8 mouse cellular contexts compared by ENCODE assay signal in the genomic region with DNA sequence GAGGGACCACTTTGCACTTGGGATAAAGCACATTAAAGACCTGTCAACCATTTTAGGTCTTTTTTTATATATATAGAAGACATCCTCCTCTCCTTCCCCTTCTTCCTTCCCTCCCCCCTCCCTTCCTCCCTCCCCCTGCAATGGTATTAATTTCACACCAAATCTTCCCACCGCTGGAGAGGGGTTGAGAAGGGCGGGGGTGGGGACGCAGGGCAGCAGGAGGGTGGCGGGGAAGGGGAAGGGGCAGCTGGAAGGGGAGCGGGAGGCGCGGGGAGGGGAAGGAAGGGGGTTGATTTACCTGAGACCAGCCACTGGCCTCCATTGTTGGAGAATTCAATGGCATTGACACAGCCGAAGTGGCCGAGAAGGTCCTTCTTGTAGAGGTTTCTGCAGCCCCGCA. TPM values are rescaled to one million over a fixed set of nuclear protein-coding genes. Genes with fewer than 3 reads are reported as not detected.
DNase-seq lines count a peak whose midpoint lies in the region; ATAC-seq lines count a peak whose summit lies in the region.

No protein-coding gene starts in this region.

- H3K36me3 ChIP-seq in lung, embryonic 15.5 days = no peaks in the 10 kb centered on the region
- H3K36me3 ChIP-seq in hindbrain, embryonic 12.5 days = no peaks in the 10 kb centered on the region
- no peaks in the 10 kb centered on the region for H3K36me3 ChIP-seq in midbrain, embryonic 15.5 days (replicated peaks)

- peak overlapping the region; percentile 95 for H3K27ac ChIP-seq in lung, embryonic 15.5 days
- peak overlapping the region; percentile 99 for H3K27ac ChIP-seq in hindbrain, embryonic 12.5 days
- peak overlapping the region; percentile 96 for H3K27ac ChIP-seq in midbrain, embryonic 15.5 days

- H3K4me3 ChIP-seq in lung, embryonic 15.5 days = peak overlapping the region; percentile 97
- peak overlapping the region; percentile 90 for H3K4me3 ChIP-seq in hindbrain, embryonic 12.5 days
- H3K4me3 ChIP-seq in midbrain, embryonic 15.5 days = peak overlapping the region; percentile 96

- no peaks in the 10 kb centered on the region for H3K27me3 ChIP-seq in lung, embryonic 15.5 days
- no peaks in the 10 kb centered on the region for H3K27me3 ChIP-seq in hindbrain, embryonic 12.5 days
- no peaks in the 10 kb centered on the region for H3K27me3 ChIP-seq in midbrain, embryonic 15.5 days (replicated peaks)

- no peaks in the 10 kb centered on the region for H3K9me3 ChIP-seq in lung, embryonic 15.5 days
- H3K9me3 ChIP-seq in hindbrain, embryonic 12.5 days (replicated peaks) = no peaks in the 10 kb centered on the region
- no peaks in the 10 kb centered on the region for H3K9me3 ChIP-seq in midbrain, embryonic 15.5 days

- H3K9ac ChIP-seq in lung, embryonic 15.5 days = peak overlapping the region; percentile 89
- H3K9ac ChIP-seq in hindbrain, embryonic 12.5 days = peak overlapping the region; percentile 78
- H3K9ac ChIP-seq in midbrain, embryonic 15.5 days = peak overlapping the region; percentile 96

- H3K4me1 ChIP-seq in lung, embryonic 15.5 days = peaks cover 15% of the 10 kb centered on the region; the same call in 1 of the 2 replicates
- H3K4me1 ChIP-seq in hindbrain, embryonic 12.5 days = peaks cover 18% of the 10 kb centered on the region
- peaks cover 35% of the 10 kb centered on the region for H3K4me1 ChIP-seq in midbrain, embryonic 15.5 days

- ATAC-seq in lung, embryonic 15.5 days (ENCODE audit: borderline replicate concordance, extremely low read depth, low FRiP score, low TSS enrichment) = 0 out of 2 replicates have a peak, but pooled peaks have one; percentile 2
- ATAC-seq in hindbrain, embryonic 12.5 days (ENCODE audit: low FRiP score) = peak; percentile 50
- peak; percentile 53 for ATAC-seq in midbrain, embryonic 15.5 days (replicated peaks)

- WGBS in lung, embryonic 15.5 days = 0% methylated on average over 8 of the region's 10 CpGs
- 0% methylated on average over 9 of the region's 10 CpGs for WGBS in hindbrain, embryonic 12.5 days
- 0% methylated on average over 4 of the region's 10 CpGs for WGBS in midbrain, embryonic 15.5 days

- DNase-seq in lung, postnatal 36 days = no peak
- peak; percentile 31 for DNase-seq in adipocyte (ENCODE audit: low spot score)
- no peak for DNase-seq in cerebellum, postnatal 4 days (ENCODE audit: low spot score in 2 of 2)
- no peak for DNase-seq in urinary bladder, adult 18-20 months (ENCODE audit: low spot score in 2 of 2)
- DNase-seq in T-cell, adult 2 months (ENCODE audit: low spot score) = no peak

- H3K4me2 ChIP-seq in lung, embryonic 15.5 days = peak overlapping the region; percentile 68
- H3K4me2 ChIP-seq in hindbrain, embryonic 12.5 days (replicated peaks) = peak overlapping the region; percentile 68
- peak overlapping the region; percentile 73 for H3K4me2 ChIP-seq in midbrain, embryonic 15.5 days

RNA-seq across cellular contexts. Expression of gene Dcaf5, which starts 0.5 kb away (rescaled TPM):
- polyA plus RNA-seq in lung, embryonic 15.5 days (2015; fragmentation: Nextera tagmentation; extraction: Ambion mirVana) = 10.8 and 11.3 TPM in 2 replicates
- 28.1 and 30.5 TPM in 2 replicates for polyA plus RNA-seq in hindbrain, embryonic 12.5 days (2016; fragmentation: Nextera tagmentation; extraction: Ambion mirVana)
- polyA plus RNA-seq in midbrain, embryonic 15.5 days (2015; fragmentation: Nextera tagmentation; extraction: Ambion mirVana) = 25.5 and 26.6 TPM in 2 replicates

RNA-seq across cellular contexts. Expression of gene Exd2, which starts 27.0 kb away (rescaled TPM):
- 27.3 and 29.2 TPM in 2 replicates for polyA plus RNA-seq in lung, embryonic 15.5 days (2015; fragmentation: Nextera tagmentation; extraction: Ambion mirVana)
- polyA plus RNA-seq in hindbrain, embryonic 12.5 days (2016; fragmentation: Nextera tagmentation; extraction: Ambion mirVana) = 51.0 and 52.4 TPM in 2 replicates
- 59.6 and 69.7 TPM in 2 replicates for polyA plus RNA-seq in midbrain, embryonic 15.5 days (2015; fragmentation: Nextera tagmentation; extraction: Ambion mirVana)

Comparison
In these comparisons a context has a peak if more than half of its experiments do, and no peak if none do; other contexts are left out.
1. ATAC-seq: peak in every context shown above with its lines; median percentile 53 in midbrain, embryonic 15.5 days; 50 in hindbrain, embryonic 12.5 days; 2 in lung, embryonic 15.5 days.